Mouse (Mus musculus): Measurements from ENCODE around the gene Mbd3. TPM values are rescaled to one million over a fixed set of nuclear protein-coding genes. Genes with fewer than 3 reads are reported as not detected.
A peak's percentile ranks its signal among the peaks of the same experiment; 100 is the strongest.

The Mbd3 gene
- polyA plus RNA-seq, 1 experiment from 2014 or later: 277 TPM

DNA sequence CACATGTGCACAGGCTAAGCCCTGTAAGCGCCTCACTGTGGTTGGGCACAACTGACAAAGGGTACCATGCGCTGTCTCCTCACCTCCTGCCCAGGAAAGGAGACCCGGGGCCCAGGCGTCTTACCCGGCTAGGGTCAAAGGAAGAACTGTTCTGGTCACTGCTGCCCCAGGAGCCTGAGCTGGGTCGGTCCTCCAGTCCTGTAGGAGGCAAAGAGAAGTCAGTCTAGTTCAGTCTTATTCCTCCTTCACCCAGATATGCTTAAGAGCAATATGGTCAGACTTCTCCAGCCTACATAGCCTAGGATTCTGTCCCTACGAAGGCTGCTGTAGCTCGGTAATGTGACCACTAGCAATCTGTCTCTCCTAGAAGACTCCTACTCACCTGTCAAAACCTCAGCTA, 21.9 kb upstream of the Mbd3 start:
- Histone ChIP-seq H3K4me3 (no peak overlapping the region), H3K27me3 (no peaks in the 10 kb centered on the region), H3K27ac (no peak overlapping the region), H3K9ac (no peak overlapping the region), H3K4me2 (no peak overlapping the region), H3K36me3 (peaks cover 98% of the 10 kb centered on the region), H3K4me1 (peaks cover 19% of the 10 kb centered on the region; the same call in 1 of the 2 replicates), H3K9me3 (no peaks in the 10 kb centered on the region)
- no peak for ATAC-seq (ENCODE audit: borderline replicate concordance, extremely low read depth, low FRiP score, low TSS enrichment)
- 89% methylated on average over 8 of the region's 8 CpGs for WGBS

DNA sequence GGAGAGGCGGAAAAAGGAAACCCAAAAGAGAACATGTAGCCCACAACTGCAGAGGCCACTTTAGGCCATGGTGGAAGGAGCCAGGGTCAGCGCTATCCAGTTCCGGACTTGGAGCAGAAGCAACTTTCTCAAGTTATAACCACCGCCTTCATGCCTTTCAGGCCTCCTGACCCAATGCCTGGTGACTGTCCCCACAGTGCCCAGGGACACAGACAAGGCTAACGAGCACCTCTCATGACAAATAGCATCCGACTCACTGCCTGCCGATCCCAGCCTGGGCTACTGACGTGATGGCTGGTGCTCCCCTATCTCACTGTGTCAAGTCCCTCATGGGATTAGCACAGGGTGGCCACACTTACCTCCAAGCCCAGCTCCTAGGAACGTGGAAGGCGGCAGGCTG, 21.4 kb upstream of the Mbd3 start:
- Histone ChIP-seq H3K4me3 (no peak overlapping the region), H3K9me3 (no peaks in the 10 kb centered on the region), H3K4me1 (peaks cover 19% of the 10 kb centered on the region; the same call in 1 of the 2 replicates), H3K27ac (no peak overlapping the region), H3K36me3 (peaks cover 98% of the 10 kb centered on the region), H3K9ac (no peak overlapping the region), H3K4me2 (no peak overlapping the region), H3K27me3 (no peaks in the 10 kb centered on the region)
- 84% methylated on average over 10 of the region's 10 CpGs for WGBS
- ATAC-seq (ENCODE audit: borderline replicate concordance, extremely low read depth, low FRiP score, low TSS enrichment): no peak

DNA sequence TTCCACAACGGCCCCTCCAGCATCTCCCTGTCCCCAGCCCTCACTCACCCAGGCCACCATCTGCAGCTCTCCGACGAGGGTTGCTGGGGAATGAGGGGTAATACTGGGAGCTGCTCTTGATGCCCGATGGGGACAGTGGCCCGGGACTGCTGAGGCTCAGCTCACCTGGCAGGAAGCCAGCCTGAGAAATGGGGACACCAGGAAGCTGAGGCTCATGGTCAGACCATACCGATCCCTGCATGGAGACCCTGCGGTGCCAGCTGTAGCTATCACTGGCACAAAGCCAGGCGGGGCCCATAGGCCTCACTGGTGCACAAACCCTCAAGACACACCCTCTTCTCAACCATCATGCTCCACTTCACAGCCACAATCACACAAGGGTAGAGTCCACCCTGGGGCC, 20.1 kb upstream of the Mbd3 start:
- no peak overlapping the region for H3K9ac ChIP-seq

DNA sequence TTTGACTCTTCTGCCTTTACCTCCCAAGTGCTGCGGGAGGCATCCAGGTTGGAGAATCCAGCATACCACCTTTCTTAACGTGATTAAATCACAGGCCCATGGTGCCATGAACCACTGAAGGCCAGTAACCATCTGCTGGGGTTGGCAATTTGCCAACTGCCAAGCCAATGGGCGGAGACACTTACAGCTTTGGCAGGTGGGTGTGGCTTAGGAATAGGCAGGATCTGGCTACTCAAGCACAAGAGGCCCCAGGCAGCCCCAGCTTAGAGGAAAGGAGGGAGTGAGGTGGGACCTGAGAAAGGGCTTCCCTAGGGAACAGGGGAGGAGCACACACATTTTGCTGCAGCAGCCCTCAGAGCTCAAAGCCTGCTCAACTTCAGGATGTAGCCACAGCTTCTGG, 19.0 kb upstream of the Mbd3 start:
- 49% methylated on average over 3 of the region's 3 CpGs for WGBS
- H3K27ac ChIP-seq: 0 out of 2 replicates have a peak overlapping the region, but pooled peaks have one; percentile 4
- H3K4me1 ChIP-seq: peaks cover 13% of the 10 kb centered on the region; the same call in 1 of the 2 replicates
- no peaks in the 10 kb centered on the region for H3K9me3 ChIP-seq
- H3K36me3 ChIP-seq: peaks cover 98% of the 10 kb centered on the region
- no peak overlapping the region for H3K4me3 ChIP-seq
- no peaks in the 10 kb centered on the region for H3K27me3 ChIP-seq
- ATAC-seq (ENCODE audit: borderline replicate concordance, extremely low read depth, low FRiP score, low TSS enrichment): no peak
- no peak overlapping the region for H3K4me2 ChIP-seq
- H3K9ac ChIP-seq: no peak overlapping the region

More for the DNA sequence above, 20.1 kb upstream of the Mbd3 start:
- no peak for ATAC-seq (ENCODE audit: borderline replicate concordance, extremely low read depth, low FRiP score, low TSS enrichment)
- Histone ChIP-seq H3K27me3 (no peaks in the 10 kb centered on the region), H3K4me3 (no peak overlapping the region), H3K27ac (no peak overlapping the region), H3K4me1 (peaks cover 19% of the 10 kb centered on the region; the same call in 1 of the 2 replicates), H3K4me2 (no peak overlapping the region), H3K36me3 (peaks cover 98% of the 10 kb centered on the region), H3K9me3 (no peaks in the 10 kb centered on the region)
- 79% methylated on average over 8 of the region's 8 CpGs for WGBS

DNA sequence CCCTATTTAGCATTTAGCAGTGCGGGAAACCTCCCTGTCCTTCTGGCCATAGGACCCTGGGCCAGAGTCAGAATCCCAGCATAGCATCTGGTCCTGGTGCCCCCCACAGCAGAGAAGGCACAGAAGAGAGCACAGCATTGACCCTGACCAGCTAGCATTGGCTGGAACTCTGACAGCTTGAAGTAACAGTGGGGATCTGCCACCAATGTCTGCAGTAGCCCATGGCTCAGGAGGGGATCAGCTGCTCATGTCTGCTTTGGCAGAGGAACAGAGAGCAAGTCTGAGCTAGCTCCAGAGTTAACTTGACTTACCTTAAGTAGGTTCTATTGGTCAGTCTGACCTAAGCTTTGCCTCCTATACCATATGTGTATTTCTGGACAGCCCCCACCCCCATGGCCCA, 18.5 kb upstream of the Mbd3 start:
- Histone ChIP-seq H3K9ac (no peak overlapping the region), H3K4me1 (peaks cover 13% of the 10 kb centered on the region; the same call in 1 of the 2 replicates), H3K4me3 (no peak overlapping the region), H3K36me3 (peaks cover 99% of the 10 kb centered on the region), H3K27me3 (no peaks in the 10 kb centered on the region), H3K9me3 (no peaks in the 10 kb centered on the region), H3K27ac (no peak overlapping the region), H3K4me2 (no peak overlapping the region)
- no peak for ATAC-seq (ENCODE audit: borderline replicate concordance, extremely low read depth, low FRiP score, low TSS enrichment)
- WGBS: 94% methylated on average over 1 of the region's 1 CpGs

DNA sequence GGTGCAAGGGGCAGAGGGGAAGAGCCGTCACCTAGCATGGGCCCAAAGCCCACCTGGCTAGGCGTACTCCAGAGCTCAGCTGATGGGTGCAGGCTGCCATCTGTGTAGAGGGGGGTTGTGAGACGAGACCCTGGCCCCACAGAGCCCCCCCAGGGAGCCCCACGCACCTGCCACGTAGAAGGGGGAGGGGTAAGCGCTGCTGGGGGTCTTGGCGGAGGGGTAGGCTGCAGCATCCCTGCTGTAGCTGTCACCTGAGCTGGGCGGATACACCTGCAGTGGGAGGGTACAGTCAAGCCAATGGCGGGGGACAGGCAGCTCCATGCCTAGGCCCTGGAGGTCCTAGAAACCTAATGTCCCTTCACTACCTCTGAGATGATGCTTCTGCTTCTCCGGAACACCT, 18.0 kb upstream of the Mbd3 start:
- Histone ChIP-seq H3K27ac (no peak overlapping the region), H3K4me3 (no peak overlapping the region), H3K9ac (no peak overlapping the region), H3K4me1 (peaks cover 13% of the 10 kb centered on the region; the same call in 1 of the 2 replicates), H3K4me2 (no peak overlapping the region), H3K36me3 (peaks cover 99% of the 10 kb centered on the region), H3K9me3 (no peaks in the 10 kb centered on the region), H3K27me3 (no peaks in the 10 kb centered on the region)
- WGBS: 90% methylated on average over 10 of the region's 10 CpGs
- ATAC-seq (ENCODE audit: borderline replicate concordance, extremely low read depth, low FRiP score, low TSS enrichment): no peak

DNA sequence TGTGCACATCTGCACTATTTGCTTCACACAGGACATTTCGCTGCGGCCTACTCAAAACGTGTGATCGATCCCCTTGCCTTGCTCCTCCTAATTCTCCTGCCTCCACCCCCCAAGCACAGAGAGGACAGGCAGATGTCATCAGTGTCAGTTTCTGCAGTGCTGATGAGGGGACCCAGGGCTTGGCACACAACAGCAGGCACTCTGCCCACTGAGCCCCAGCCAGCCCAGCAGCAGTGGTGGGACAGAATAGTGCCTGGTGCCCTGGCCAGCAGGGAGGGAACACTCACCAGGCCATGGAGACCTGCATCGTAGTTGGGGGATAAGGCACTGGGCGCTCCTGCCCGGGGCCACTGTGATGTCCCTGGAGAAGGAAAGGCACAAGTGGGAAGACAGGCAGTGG, 16.2 kb upstream of the Mbd3 start:
- ATAC-seq (ENCODE audit: borderline replicate concordance, extremely low read depth, low FRiP score, low TSS enrichment): no peak
- WGBS: 87% methylated on average over 7 of the region's 7 CpGs

DNA sequence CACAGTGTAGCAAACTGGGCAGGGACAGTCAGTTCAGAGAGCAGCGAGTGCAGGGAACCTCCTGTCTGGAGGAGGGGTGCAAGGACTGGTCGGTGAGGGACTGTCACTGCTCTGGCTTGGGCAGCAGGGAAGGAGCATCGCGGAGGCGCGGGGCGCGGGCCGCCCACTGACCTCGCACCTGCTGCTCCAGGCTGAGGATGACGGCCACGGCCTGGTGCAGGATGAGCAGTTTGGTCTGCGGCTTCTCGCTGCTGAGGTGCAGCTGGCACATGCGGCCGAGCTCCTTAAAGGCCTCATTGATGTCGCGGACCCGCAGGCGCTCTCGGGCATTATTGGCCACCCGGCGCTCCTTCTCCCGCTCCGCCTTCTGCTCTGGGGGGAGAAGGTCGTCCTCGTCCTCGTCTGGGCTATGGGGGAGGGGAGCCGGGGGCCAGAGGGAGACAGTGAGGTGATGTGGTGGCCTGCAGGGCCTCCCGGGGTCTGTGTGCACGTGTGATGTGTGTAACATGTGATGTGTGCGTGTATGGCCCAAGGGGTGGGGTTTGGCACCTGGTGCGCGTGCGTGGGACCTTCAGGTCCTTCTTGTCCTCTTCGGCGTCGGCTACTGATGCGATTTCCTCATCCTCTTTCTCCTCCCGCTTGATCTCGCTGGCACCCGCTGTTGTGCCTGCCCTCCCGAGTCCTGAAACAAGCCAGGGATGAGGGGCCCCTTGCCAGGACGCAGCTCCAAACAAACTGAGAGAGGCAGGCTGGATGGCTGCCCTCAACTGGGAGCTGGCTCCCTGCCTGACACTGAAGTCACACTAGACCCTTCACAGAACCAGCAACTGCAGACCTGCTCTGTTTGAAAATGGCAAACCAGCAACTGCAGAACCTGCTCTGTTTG, 13.5 kb upstream of the Mbd3 start:
- no peaks in the 10 kb centered on the region for H3K9me3 ChIP-seq
- peaks cover 2% of the 10 kb centered on the region for H3K4me1 ChIP-seq
- peaks cover 91% of the 10 kb centered on the region for H3K36me3 ChIP-seq
- H3K27ac ChIP-seq: no peak overlapping the region
- no peak overlapping the region for H3K4me2 ChIP-seq
- 79% methylated on average over 44 of the region's 44 CpGs for WGBS
- no peak overlapping the region for H3K4me3 ChIP-seq
- H3K27me3 ChIP-seq: no peaks in the 10 kb centered on the region
- ATAC-seq (ENCODE audit: borderline replicate concordance, extremely low read depth, low FRiP score, low TSS enrichment): 0 out of 2 replicates have a peak, but pooled peaks have one; percentile 20
- no peak overlapping the region for H3K9ac ChIP-seq

More for the DNA sequence above, 16.2 kb upstream of the Mbd3 start:
- H3K27me3 ChIP-seq: no peaks in the 10 kb centered on the region
- no peaks in the 10 kb centered on the region for H3K9me3 ChIP-seq
- H3K4me2 ChIP-seq: no peak overlapping the region
- no peak overlapping the region for H3K4me3 ChIP-seq
- H3K9ac ChIP-seq: no peak overlapping the region
- peaks cover 13% of the 10 kb centered on the region; the same call in 1 of the 2 replicates for H3K4me1 ChIP-seq
- H3K27ac ChIP-seq: no peak overlapping the region
- H3K36me3 ChIP-seq: peaks cover 99% of the 10 kb centered on the region

DNA sequence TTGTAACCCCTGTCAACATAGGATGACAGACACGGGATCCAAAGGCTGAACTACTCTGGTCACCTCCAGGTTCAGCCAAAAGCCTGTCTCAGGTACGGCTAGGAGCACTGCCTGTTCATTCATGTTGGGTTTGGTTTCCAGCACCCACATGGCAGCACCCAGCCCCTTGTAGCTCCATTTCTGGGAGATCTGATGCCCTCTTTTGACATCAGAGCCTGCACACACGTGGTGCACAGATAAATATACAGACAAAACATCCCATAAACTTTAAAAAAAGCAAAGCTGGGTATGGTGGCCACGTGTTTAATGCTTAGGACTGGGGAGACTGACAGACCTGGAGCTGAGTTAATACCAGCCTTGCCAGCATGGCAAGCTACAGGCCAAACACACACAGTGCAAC, 8.6 kb upstream of the Mbd3 start:
- no peaks in the 10 kb centered on the region for H3K27me3 ChIP-seq
- H3K9me3 ChIP-seq: no peaks in the 10 kb centered on the region
- WGBS: 41% methylated on average over 4 of the region's 4 CpGs
- H3K4me1 ChIP-seq: peaks cover 25% of the 10 kb centered on the region
- H3K4me3 ChIP-seq: no peak overlapping the region
- no peak overlapping the region for H3K9ac ChIP-seq
- 0 out of 2 replicates have a peak overlapping the region, but pooled peaks have one; percentile 82 for H3K27ac ChIP-seq
- H3K4me2 ChIP-seq: peak overlapping the region; percentile 84; the same call in 1 of the 2 replicates
- peaks cover 57% of the 10 kb centered on the region for H3K36me3 ChIP-seq
- no peak for ATAC-seq (ENCODE audit: borderline replicate concordance, extremely low read depth, low FRiP score, low TSS enrichment)

DNA sequence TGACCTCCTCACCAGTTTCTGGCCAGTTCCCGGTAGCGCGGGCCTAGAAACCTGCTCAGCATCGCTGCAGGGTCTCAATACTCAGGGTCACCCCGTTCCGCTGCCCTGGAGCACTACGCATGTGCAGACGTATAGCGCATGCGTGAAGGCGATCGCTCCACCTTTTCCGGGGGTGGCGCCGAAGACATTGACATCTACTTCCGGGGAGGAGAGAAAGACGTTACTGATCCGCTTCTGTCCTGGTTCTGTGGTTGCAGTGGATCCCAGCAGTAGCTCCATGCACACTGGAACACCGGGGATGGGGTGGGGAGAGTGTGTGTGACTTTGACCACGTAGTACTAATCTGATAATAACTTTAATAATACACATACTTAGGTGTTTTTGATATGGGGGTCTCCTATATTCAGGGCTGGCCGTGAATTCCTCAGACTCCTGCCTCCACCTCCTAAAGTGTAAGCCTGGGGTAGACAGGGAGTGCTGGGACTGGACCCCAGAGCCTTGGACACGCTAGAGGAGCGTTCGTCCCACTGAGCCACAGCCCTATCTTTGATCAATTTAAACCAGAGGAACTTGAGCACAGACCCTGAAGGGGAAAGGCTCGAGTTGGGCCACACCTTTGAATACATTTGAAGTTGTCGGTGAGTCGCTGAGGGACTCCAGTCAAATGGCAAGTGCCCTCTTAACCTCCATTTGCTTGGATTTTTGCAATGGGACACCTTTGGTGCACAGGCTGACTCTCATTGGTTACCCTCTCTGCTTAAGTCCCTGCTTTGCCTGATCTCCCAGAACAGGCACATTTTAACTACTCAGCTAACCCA, 7.5 kb upstream of the Mbd3 start, which contains the start of gene Uqcr11:
TSS of gene Uqcr11 (minus strand) at position 147 of the 818 bp plus-strand sequence.
- Histone ChIP-seq H3K36me3 (peaks cover 56% of the 10 kb centered on the region), H3K27ac (peak within 1 kb of the TSS; percentile 82), H3K27me3 (no peaks in the 10 kb centered on the region), H3K4me2 (peak within 1 kb of the TSS; percentile 84), H3K4me3 (peak within 1 kb of the TSS; percentile 78), H3K9me3 (no peaks in the 10 kb centered on the region), H3K9ac (peak within 1 kb of the TSS; percentile 73), H3K4me1 (peaks cover 25% of the 10 kb centered on the region)
- WGBS: 1% methylated on average over 27 of the region's 27 CpGs
- peak; percentile 77 for ATAC-seq (ENCODE audit: borderline replicate concordance, extremely low read depth, low FRiP score, low TSS enrichment)

DNA sequence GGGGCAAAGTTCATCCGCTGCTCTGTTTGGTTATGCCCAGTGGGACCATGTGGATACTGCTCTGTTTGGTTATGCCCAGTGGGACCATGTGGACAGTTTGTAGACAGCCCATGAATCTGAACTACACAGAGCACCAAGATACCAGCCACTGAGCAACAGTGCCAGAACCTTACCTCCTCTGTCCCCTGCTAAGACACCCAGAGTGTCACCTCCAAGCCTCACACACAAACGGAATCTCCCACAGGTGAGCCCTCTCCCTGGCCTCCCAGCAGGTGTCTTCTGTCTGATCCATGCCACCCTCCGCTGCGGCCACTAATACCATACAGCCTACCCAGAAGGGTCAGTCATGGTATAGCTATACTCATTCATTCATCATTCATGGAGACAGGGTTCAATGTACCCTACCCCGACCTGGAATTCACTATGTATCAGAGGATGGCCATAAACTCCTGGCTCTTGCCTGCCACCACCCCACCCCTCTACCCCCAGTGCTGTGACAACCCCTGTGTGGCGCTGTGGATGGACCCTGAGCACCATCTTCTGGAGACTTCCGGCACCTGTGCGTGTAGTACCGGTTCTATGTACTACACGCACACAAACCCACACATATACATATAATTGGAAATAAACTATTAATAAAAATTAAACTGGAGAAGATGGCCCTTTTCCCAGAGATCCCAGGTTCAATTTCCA, 6.3 kb upstream of the Mbd3 start:
- Histone ChIP-seq H3K27ac (no peak overlapping the region), H3K4me3 (peak overlapping the region; percentile 78), H3K9ac (peak overlapping the region; percentile 73), H3K4me1 (peaks cover 27% of the 10 kb centered on the region), H3K36me3 (peaks cover 50% of the 10 kb centered on the region), H3K9me3 (no peaks in the 10 kb centered on the region), H3K4me2 (peak overlapping the region; percentile 84), H3K27me3 (no peaks in the 10 kb centered on the region)
- WGBS: 52% methylated on average over 10 of the region's 10 CpGs
- ATAC-seq (ENCODE audit: borderline replicate concordance, extremely low read depth, low FRiP score, low TSS enrichment): no peak
